Mouse (Mus musculus): ENCODE measurements at regions not wholly inside any gene's neighbourhood (a gene's known extent, or its start where the extent isn't known, plus 50 kb on each side); places are given as distances from the start of the nearest gene placed in this dataset.
A peak's percentile ranks its signal among the peaks of the same experiment; 100 is the strongest.

DNA sequence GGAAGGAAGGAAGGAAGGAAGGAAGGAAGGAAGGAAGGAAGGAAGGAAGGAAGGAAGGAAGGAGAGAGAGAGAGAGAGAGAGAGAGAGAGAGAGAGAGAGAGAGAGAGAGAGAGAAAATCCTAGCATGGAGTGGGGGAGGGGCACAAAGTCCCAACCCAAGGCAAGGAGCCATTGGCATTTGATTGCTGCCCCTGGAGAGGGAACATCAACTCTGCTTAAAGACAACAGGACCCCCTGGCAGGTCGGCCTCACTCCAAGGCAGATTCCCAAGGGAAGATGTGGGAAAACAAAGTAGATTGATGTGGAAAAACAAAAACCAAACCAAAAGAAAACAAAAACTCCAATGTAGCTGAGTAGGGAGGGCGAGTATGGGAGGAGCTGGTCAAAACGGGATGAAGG is 49.9 kb upstream of the Fzd10 start:
- DNase-seq (ENCODE audit: low spot score): no peak

DNA sequence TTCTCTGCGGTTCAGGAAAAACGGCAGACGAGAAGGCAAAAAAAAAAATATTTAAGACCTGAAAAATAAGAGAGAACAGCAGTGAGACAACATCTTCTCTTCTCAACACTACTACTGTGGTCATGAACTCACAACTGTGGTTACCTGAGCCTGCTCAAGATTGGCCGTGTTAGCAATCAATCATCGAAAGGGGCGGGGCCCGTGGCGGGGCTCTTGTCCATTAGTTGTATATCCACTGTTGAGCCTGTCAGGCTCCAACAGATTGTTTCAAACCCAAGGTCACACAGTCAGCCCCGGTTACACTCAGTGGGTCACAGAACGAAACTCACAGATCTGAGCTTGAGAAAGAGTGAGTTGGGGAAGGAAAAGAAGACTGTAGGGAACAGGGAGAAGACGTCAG is 50.8 kb upstream of the Fzd10 start:
- no peak for DNase-seq (ENCODE audit: low spot score)

DNA sequence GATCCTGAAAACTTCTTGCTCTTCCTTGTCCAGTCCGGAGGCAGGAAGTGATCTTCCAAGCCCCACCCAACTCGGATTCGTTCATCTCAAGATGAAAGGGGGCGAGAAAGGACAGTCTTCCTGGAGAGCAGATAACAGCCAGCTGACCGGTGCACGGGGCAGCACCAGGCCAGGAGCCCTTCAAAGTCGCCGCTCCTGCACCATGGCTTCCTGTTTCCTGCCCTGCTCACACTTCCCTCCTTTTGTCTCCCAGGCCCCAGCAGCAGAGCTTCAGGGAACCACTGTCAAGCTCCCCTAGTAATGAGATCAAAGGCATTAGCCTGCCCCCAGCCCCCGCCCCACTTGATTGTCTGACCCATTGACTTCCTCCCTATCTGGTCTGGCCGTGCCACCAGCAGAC is 58.6 kb upstream of the Fzd10 start:
- DNase-seq (ENCODE audit: low spot score): no peak

DNA sequence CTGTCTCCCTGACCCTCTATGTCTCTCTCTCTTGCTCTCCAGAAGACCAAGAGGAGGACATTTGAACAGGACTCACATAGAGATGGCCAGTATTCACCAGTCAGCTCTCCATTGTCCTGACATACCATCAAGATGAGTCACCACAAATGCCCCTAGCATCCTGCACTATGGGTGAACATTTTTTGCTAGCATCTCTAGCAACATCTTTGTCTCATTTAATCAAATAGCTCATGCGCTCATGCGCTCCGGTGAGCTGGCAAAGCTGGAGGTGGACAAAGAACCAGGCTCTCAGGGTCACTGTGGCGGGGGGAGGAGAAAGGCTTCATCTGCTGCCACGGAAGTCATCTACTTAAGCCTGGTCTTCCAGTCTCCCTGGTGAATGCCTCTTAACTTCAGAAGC is 62.0 kb upstream of the Fzd10 start:
- DNase-seq (ENCODE audit: low spot score): no peak

DNA sequence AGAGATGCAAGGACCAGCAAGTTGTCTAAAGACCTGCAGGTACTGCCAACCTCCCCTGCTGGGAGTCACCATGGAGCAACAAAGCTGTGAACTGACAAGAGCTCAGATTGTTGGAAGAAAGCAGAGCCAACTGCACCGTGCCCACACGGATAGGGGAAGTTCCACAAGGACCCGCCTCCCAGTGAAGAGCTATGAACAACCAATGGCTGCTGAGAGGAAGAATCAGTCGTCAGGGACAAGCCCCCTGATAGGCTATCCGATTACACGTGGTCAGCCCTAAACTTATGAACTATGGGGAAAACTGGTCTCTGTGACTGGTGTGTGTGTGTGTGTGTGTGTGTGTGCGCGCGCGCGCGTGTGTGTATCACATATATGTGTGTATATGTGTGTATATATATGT is 63.4 kb upstream of the Fzd10 start:
- DNase-seq (ENCODE audit: low spot score): no peak

DNA sequence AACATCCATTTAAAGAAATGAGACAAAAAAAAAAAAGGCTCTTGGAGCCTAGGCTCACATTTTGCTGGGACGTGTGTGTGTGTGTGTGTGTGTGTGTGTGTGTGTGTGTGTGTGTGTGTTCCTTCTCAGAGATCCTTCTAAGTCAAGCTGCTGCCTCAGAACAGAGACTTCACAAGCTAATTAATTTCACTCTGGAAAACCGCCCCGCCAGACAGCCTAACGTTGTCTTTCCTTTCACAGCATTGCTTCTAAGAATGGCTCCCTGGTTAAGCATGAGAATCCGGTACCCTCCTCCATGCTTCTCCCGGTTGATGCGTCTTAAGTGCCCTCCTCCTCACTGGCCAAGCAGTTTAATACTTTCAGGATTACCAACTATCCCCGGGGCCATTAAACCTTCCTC is 64.3 kb upstream of the Fzd10 start:
- no peak for DNase-seq (ENCODE audit: low spot score)

DNA sequence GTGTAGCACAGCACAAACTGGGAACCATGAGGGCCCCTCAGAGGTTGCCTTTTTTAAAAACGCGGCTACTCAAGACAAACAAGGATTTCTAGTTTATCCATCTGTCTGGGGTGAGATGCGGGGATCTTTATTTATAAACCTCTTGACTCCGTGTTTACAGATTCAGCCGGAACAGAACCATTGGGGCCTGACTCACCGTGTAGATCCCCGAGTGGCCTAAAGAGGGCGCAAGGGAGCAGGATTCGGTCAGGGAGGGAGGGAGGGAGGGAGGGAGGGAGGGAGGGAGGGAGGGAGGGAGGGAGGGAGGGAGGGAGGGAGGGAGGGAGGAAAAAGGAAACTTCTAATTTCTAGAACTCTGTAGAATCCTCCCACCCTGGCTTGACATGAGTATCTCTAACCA is 73.4 kb upstream of the Fzd10 start:
- DNase-seq (ENCODE audit: low spot score): no peak

DNA sequence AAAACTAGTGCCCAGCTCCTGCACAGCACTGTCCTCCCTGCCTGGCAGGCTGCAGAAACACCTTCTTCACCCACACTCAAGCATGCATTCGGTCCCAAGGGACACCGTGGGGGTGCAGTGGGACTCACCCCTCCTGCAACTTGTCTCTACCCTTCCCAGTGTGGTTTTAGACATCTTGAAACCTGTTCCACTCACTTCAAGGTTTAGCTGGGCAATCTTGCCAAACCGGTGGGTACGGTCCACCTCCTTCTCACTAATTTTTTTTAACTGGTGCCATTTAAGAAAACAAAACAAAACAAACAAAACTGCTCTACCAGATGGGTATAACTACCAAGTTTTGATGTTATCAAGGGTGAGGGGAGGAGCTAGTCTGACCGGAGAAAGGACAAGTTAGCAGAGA is 74.2 kb upstream of the Fzd10 start:
- no peak for DNase-seq (ENCODE audit: low spot score)

DNA sequence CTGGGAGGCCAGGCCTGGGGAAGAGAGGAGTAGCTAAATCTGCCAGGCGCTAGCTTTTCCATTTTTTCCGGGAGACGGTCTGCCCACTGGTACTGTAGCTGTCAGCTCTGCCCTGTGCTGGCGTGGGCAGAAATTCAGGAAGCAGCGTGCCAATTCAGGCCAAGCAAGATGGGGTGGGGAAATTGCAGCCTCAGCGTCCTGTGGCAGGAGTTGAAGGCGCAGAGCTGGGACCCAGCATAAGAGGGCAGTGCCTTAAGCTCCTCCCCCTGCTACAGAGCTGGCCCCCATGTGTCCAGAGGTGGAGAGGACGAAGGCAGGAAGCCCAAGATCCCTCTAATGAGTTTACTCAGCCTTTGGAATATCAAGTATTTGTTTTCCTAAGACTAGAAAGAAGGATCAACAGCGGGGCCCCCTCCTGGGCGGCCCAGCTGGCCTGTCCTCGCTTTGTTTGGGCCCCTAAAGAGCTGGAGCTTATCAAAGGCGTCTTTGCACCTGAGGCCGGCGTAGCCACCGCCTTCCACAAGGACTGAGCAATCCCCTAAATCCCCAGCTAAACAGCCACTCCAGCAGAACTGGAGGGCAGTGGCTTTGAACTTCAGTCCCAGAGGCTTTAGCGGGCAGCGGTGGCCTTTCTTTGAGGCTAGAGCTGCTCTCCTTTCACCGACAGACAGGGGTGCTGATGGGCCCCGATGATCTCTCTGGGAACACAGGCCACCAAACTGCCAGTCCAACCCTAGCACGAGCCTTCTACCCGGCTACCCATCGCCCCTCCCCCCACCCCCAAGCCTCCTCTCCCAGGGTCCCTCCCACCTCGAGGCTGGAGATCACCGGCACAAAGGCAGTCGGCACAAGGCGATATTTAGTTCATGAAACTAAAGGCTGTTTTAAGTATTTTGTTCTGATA is 76.0 kb upstream of the Fzd10 start:
- DNase-seq (ENCODE audit: low spot score): no peak

DNA sequence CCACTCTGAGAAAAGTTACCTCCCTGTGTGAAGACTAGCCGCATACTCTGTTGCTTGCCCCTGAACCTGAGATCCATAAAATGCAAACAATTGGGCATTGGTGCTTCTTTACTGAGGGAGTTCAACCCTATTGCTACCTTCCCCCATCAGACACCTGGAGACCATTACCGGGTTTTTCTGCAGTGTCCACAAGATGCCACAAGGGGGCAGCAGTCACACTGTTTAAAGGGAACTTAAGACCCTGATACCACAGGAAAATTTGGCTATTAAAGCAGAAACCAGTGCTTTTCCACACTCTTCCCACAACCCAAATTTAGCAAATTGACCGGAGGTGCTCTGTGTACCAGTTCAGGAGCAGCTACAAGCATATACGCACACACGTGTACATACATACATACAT is 78.0 kb upstream of the Fzd10 start:
- DNase-seq (ENCODE audit: low spot score): peak; percentile 15

DNA sequence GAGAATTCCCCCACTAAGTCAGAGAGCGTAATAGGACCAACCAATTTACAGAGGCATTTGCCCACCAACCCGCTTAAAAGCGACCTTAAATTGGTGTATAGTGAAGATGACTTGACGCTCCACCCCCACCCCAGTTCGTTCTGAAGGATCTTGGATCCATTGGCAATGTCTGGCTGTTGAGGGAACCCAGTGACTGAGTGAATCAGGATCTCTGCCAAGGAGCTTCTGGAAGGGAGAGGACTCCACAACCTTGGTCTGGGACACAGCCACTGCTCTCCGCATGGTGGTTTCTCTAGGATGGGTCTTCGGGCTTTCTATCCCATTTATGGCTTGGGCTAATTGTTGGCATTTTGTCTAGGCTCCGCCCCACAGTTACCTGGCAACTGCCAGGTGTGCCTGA is 83.3 kb upstream of the Fzd10 start:
- DNase-seq (ENCODE audit: low spot score): no peak

DNA sequence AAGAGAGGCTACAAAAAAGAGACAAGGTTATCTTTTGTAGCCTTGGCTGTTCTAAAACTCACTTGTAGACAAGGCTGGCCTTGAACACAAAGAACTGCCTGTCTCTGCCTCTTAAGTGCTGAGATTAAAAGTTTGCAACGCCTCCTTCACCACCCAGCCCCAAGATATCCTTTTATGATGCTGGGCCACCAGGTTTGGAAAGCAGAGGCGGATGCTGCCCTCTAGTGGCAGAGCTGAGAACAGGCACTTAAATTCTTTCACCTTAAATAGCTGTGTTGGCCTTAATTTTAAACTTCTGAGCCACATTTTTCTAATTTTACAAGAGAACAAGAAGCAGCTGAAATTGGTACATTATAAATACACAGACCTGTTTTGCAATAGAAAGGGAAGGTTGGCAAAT is 82.5 kb upstream of the Tmem132d start:
- no peak for DNase-seq (ENCODE audit: low spot score)

DNA sequence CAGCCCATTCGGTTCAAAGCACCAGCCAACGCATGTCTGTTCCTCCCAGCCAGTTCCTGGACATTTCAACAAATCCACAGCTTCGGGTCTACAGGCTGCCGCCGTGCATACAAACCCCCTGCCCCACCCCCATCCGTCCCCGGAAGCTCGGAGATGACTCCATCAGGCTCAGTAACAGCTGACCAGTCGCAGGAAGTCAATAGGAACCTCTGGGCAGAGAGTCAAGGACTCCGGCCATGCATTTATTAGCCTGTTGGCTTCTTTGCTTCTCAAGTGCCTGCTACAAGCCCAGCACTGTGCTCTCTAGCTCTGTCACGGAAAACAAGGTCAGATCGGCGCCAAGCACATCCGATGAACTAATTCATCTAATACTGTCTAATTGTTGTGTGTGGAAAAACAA is 80.4 kb upstream of the Tmem132d start:
- DNase-seq (ENCODE audit: low spot score): no peak

DNA sequence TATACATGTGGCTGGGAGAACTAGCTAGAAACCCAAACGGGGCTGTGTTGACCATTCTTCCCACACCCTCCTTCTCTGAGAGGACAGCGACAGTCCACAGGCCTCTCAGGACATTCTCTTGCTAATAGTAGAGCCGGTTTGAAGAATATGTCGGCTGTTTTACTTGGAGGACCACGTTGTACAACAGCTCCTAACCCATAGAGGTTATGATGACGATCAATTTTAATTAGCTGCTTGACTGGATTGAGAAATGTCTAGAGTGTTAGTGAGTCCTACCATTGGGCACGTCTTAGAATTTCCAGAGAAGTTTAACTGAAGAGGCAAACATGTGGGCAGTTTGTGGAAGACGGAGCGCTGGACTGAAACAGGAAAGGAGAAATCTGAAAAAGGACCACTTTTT is 79.7 kb upstream of the Tmem132d start:
- DNase-seq (ENCODE audit: low spot score): no peak

DNA sequence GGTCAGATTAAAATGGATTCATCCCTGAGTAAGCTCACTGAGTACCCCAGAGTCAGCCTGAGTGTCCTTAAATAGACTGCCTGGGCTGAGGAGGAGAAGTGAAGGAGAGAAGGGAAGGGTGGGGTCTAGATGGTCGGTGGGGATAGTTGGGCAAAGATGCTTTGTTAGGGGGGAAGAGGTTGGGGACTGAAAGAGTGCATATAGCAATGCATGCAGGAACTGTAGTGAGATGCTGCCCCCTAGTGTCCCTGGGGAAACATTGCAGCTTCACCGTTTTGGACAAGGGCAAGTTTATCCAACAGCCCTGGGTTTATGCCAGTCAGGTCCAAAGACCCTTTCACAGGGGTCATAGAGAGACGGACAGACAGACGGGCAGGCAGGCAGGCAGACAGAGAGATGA is 71.6 kb upstream of the Tmem132d start:
- DNase-seq (ENCODE audit: low spot score): no peak

DNA sequence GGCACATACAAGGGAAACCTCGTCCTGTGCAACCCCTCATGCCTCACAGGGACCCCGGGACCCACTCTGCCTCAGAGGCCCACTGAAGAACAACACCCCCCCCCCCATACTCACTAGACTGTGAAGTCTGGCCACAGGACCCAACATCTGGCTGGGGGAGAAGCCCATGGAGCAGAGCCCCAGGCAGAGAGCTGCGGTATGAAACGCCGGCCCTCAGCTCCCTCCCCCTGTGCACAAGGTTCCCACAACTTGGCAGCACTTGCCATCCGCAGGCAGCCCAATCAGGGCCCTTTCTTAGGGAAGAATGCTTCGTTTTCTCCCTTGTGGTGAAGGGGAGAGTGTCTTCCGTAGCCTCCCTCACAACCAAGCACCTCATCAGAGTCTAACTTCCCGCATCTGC is 66.6 kb upstream of the Tmem132d start:
- DNase-seq (ENCODE audit: low spot score): no peak

DNA sequence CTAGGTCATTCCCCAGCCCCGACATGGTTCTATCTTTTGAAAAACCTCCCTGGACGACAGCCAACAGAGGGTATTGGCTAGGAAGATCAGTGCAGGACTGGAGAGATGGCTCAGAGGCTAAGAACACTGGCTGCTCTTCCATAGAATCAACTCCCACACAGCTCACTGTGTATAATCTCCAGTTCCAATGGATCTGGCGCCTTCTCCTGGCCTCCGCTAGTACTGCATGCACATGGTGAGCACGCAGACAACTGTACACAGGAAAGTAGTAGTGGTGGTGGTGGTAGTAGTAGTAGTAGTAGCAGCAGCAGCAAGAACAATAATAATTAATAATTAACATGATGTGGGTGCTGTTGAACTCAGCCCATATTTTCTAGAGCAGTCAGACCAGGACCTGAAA is 66.2 kb upstream of the Tmem132d start:
- no peak for DNase-seq (ENCODE audit: low spot score)

DNA sequence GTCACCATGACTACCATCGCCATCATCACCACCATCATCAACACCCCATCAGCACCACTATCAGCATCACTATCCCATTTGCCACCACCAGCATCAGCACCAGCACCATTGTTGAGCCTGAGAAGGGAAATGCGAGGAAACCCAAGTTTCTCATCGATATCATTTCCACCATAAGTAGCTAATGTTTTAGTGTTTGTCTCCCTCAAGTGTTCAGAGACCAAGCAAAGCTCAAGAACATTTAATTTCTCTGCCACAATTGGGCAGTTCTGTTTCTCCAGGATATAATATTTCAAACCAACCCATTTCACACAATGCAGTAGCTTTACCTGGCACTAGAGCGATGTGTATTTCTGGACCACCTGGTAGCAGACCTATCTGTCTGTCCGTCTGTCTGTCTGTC is 59.7 kb upstream of the Tmem132d start:
- no peak for DNase-seq (ENCODE audit: low spot score)

DNA sequence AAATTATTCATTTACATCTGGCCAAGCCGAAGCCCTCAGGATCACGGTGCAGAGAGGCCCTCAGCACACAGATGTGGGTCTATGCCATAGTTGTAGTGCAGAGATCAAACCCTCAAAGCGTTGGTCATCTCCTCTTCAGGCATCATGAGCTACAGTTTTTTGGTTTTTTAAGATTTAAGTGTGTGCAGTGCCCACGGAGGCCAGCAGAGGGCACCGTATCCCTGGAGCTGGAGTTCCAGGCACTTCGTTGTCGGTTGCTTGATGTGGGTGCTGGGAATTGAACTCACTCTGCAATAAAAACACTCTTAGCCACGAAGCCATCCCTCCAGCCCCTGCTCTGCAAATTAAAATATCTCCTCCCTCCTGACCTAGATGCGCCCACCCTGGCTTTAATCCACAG is 58.3 kb upstream of the Tmem132d start:
- DNase-seq (ENCODE audit: low spot score): no peak

DNA sequence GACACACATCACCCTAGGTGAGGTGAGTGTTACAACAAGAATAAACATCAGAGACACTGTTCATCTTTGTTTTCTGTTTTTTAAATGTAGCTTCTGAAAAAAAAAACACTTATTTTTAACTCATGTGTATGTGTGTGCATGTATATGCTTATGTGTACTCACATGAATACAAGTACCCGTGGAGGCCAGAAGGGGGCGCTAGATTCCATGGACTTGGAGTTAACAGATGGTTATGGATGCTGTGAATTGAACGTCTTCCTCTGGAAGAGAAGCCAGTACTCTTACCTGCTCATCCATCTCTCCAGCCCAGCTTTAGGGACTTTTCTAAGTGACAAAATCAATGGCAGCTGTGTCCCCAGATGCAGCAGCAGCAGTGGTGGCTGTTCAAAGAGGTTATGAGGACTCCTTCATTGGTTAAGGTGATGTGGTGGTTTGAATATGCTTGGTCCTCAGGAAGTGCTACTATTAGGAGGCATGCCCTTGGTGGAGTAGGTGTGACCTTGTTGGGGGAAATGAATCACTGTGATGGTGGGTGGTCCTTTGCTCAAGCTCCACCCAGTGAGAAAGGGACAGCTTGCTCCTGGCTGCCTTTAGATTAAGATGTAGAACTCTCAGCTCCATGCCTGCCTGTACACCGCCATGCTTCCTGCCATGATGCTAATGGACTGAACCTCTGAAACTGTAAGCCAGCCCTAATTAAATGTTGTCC is 56.1 kb upstream of the Tmem132d start:
- no peak for DNase-seq (ENCODE audit: low spot score)

DNA sequence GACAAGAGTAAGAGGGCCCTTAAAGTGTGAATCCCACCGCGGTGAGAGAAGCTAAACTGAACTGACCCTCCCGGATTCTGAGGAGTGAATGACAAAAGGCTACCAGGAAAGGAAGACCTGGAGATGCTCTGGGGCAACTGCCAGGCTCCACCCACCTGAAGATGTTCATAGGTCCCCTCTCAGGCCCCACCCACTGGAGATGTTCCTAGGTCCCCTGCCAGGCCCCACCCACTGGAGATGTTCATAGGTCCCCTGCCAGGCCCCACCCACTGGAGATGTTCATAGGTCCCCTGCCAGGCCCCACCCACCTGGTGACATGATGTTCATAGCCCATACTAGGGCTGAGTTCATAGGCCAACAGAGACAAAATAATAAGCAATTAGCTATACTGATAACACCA is 54.5 kb upstream of the Tmem132d start:
- no peak for DNase-seq (ENCODE audit: low spot score)

DNA sequence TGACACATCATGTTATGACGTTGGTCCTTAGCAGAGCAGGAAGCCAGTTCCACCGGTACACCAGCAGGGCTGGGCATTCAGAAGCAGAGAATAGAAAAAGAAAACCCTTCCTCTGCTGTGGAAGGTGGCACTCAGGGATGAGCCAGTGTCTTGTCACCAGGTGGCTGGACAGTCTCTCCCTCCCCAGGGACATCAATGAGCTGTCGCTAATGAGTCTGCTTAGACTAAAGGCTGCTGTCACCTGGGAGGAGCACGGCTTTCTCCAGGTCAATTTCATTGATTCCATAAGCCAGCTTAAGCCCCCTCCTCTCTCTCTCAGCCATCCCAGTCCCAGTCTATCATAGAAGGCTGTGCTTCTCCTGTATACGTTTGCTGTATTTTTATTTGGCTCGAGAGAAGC is 51.2 kb upstream of the Tmem132d start:
- DNase-seq (ENCODE audit: low spot score): no peak

DNA sequence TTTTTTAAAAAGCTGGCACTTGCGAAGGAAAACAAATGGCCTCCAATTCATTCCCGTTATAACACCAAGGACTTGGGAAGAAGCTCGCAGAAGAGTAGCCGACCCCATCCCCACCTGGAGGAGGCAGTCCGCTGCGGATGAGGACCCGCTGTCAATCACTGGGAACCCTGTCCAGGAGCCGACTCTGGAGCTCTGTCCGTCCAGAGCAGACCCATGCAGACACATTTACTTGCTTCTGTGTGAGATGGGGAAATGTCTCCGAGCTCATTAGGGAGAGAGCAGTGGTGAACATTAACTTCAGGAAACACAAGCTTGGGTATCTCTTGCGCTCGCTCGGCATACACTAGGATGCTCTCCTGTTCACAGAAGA is 50.5 kb upstream of the Tmem132d start:
- no peak for DNase-seq (ENCODE audit: low spot score)

Data from yolk sac, embryonic 10.5 days (tissue).